Mouse (Mus musculus) adrenal gland, adult 10 weeks (tissue): ENCODE data around the gene Tcea2. TPM values are rescaled to one million over a fixed set of nuclear protein-coding genes. Genes with fewer than 3 reads are reported as not detected.

Source experiments
- polyA plus RNA-seq: library from polyadenylated mRNA; stranded (reverse); fragments of 350-450 nt; fragmentation: Illumina TruSeq; extraction: RNeasy Lipid Tissue Mini Kit (QIAGEN cat#74804); gene quantifications from one replicate; pipeline ENCODE4 v1.2.3, GENCODE M21; 2014; ENCODE audit warnings: low read depth, low replicate concordance

The Tcea2 gene
- polyA plus RNA-seq, result not detected

GRCm38 (mm10) chr2:181679951-181680715 lies at the start of gene Tcea2:
Gene Tcea2 (plus strand): TSS chr2:181680310.

GRCm38 (mm10) chr2:181656734-181657133 lies 23.4 kb upstream of the Tcea2 start, which contains the start of gene Gm29797:
Gene Gm29797 (plus strand): TSS chr2:181657034.

GRCm38 (mm10) chr2:181671326-181671725 lies 8.8 kb upstream of the Tcea2 start, which contains the start of gene Sox18:
Gene Sox18 (minus strand): TSS chr2:181671640.

GRCm38 (mm10) chr2:181693339-181694280 lies 13.5 kb downstream of the Tcea2 start, which contains the start of gene Rgs19:
Gene Rgs19 (minus strand): TSS chr2:181693977.

GRCm38 (mm10) chr2:181698241-181698640 lies 18.1 kb downstream of the Tcea2 start, which contains the start of gene Lkaaear1:
Gene Lkaaear1 (minus strand): TSS chr2:181698442.

GRCm38 (mm10) chr2:181714903-181715326 lies 34.8 kb downstream of the Tcea2 start, which contains the start of gene Oprl1:
Gene Oprl1 (plus strand): TSS chr2:181715016.

Other genes with a start within 250 kb of the Tcea2 start
- 8.7 TPM for gene Zbtb46, start 220.9 kb upstream of the Tcea2 start, polyA plus RNA-seq
- gene Abhd16b, start 187.1 kb upstream of the Tcea2 start, polyA plus RNA-seq, result not detected
- 77.2 TPM for gene Tpd52l2, start 183.2 kb upstream of the Tcea2 start, polyA plus RNA-seq
- gene Dnajc5, start 159.8 kb upstream of the Tcea2 start, polyA plus RNA-seq, result 47.9 TPM
- gene Uckl1, start 95.4 kb upstream of the Tcea2 start, polyA plus RNA-seq, result 16.6 TPM
- gene Prpf6, start 88.4 kb upstream of the Tcea2 start, polyA plus RNA-seq, result 40.8 TPM
- 5.6 TPM for gene Zfp512b, start 87.5 kb upstream of the Tcea2 start, polyA plus RNA-seq
- gene Samd10, start 81.1 kb upstream of the Tcea2 start, polyA plus RNA-seq, result 9.0 TPM
- not detected for gene Gm29797, start 23.3 kb upstream of the Tcea2 start, polyA plus RNA-seq
- gene Sox18, start 8.7 kb upstream of the Tcea2 start, polyA plus RNA-seq, result 0.35 TPM
- gene Rgs19, start 13.7 kb downstream of the Tcea2 start, polyA plus RNA-seq, result 20.9 TPM
- gene Lkaaear1, start 18.1 kb downstream of the Tcea2 start, polyA plus RNA-seq, result not detected
- 1.0 TPM for gene Oprl1, start 34.7 kb downstream of the Tcea2 start, polyA plus RNA-seq
- gene Myt1, start 83.0 kb downstream of the Tcea2 start, polyA plus RNA-seq, result 3.0 TPM
- 202 TPM for gene Pcmtd2, start 157.5 kb downstream of the Tcea2 start, polyA plus RNA-seq
- gene Polr3k, start 184.0 kb downstream of the Tcea2 start, polyA plus RNA-seq, result 75.8 TPM